Mouse (Mus musculus) bone marrow, adult 2 months (tissue): ENCODE data around the gene Tbc1d22b. TPM values are rescaled to one million over a fixed set of nuclear protein-coding genes. Genes with fewer than 3 reads are reported as not detected.

Experiments
- H3K27ac ChIP-seq: fragments of 200-500 bp; 2 replicates; pipeline ENCODE4 v1.5.1; 2012; ENCODE audit warnings: low read depth, mild to moderate bottlenecking, control low read depth, inconsistent platforms, low read length; ENCODE audit not compliant: control insufficient read depth, poor library complexity, insufficient read depth
- H3K4me1 ChIP-seq: fragments of 200-500 bp; 2 replicates; pipeline ENCODE4 v1.6.1; 2011; ENCODE audit warnings: low read length; ENCODE audit not compliant: control insufficient read depth, insufficient read depth
- H3K4me3 ChIP-seq: fragments of 200-500 bp; replicated peaks from 2 replicates; pipeline ENCODE3; 2011; ENCODE audit warnings: mild to moderate bottlenecking, low read depth, low read length, control low read depth; ENCODE audit not compliant: control insufficient read depth
- CTCF ChIP-seq: fragments of 200-500 bp; IDR thresholded peaks from 2 replicates; pipeline ENCODE4 v1.5.1; 2011; ENCODE audit warnings: low read length, control low read depth; ENCODE audit not compliant: control insufficient read depth, insufficient read depth
- POLR2A ChIP-seq: fragments of 200-500 bp; IDR thresholded peaks from 2 replicates; pipeline ENCODE4 v1.6.1; 2011; ENCODE audit warnings: low read depth, mild to moderate bottlenecking, control low read depth, low read length, borderline replicate concordance; ENCODE audit not compliant: control insufficient read depth
- WGBS: fragments of 180-500 bp; shearing (Covaris S2); methylation state at CpG from one replicate; pipeline ENCODE4 v1.1.7; 2018; 5-methylcytosine and 5-hydroxymethylcytosine counted together
- polyA plus RNA-seq: library from polyadenylated mRNA; stranded (reverse); fragments of >200 nt; gene quantifications from 2 replicates; pipeline ENCODE4 v1.2.4, GENCODE M21; 2011; ENCODE audit warnings: low replicate concordance; ENCODE audit not compliant: missing spikeins, insufficient read depth, insufficient read length

The Tbc1d22b gene
- polyA plus RNA-seq = 4.1 and 9.9 TPM in 2 replicates

DNA sequence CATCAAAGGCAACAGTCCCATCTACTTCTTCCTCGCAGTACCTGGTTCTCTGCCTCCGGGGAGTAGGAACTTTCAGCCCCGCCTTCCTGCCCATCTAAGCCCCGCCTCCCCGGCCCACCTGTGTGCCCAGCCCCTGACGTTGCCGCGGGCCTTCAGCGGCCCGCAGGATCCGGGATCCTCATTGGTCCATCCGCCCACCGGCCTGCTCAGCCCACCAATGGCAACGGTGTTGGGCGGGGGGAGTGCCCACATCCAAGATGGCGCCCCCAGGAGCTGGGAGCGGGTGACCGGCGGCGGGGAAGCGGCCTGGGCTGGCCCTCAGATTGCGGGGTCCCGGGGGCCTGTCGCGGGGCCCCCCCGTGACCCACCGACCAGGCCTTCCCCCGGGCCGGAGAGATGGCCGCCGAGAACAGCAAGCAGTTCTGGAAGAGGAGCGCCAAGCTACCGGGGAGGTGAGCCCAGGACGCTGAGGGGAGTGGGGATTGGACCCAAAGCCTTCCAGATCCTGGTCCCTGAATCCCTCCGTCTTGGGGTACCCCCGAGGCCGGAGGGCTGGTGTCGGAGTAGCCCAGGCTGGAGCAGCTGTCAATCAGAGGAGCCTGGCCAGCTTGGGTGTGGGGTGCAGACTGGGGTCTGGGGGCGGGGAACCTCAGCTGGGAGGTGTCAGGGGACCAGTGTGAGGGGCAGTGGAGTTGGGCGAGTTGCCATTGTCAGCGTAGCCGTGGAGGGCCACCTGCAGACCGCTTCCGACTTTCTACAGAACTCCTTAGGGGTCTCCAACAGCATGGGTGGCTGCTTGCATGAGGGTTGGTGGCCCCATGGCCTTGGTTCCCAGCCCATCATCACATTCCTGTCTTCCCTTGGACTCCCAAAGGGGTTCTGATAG, at the start of gene Tbc1d22b, which contains the start of gene Gm17657:
Tbc1d22b (plus strand) TSS at position 243 of the 886 bp plus-strand sequence.
Gm17657 (minus strand) TSS at position 96 of the 886 bp plus-strand sequence.
- WGBS = 1% methylated on average over 44 of the region's 44 CpGs
- peaks cover 3% of the 10 kb centered on the region; the same call in 1 of the 2 replicates for H3K4me1 ChIP-seq
- H3K27ac ChIP-seq = peak within 1 kb of the TSS; percentile 50; the same call in 1 of the 2 replicates
- H3K4me3 ChIP-seq = peak within 1 kb of the TSS; percentile 71
- TF ChIP-seq POLR2A = peak; percentile 47; the same call in 1 of the 2 replicates
- TF ChIP-seq CTCF = no peak

DNA sequence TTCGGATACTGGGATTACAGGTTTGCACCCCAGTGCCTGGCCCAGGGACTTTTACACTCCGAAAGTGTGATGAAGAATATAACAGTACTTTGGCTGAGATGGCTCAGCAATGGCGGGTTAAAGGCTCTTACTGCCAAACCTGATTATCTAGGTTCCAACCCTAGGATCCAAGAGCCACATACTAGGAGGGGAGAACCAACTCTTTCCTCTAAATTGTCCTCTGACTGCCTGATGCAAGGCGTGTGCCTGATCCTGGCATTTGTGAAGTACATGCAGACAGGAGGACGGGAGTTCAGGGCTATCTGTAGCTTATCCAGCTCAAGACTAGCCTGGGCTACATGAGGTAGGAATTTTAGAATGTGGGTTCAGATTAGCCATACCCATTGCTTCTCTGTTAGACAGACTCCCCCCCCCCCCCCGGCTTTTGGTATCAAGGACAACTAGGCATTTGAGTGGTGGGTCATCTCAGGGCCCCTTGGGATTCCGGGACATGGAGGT, 49.3 kb upstream of the Tbc1d22b start:
- TF ChIP-seq CTCF = no peak
- 28% methylated on average over 7 of the region's 7 CpGs for WGBS
- Histone ChIP-seq H3K27ac (peak overlapping the region; percentile 38; the same call in 1 of the 2 replicates), H3K4me3 (no peak overlapping the region), H3K4me1 (peaks cover 11% of the 10 kb centered on the region)

DNA sequence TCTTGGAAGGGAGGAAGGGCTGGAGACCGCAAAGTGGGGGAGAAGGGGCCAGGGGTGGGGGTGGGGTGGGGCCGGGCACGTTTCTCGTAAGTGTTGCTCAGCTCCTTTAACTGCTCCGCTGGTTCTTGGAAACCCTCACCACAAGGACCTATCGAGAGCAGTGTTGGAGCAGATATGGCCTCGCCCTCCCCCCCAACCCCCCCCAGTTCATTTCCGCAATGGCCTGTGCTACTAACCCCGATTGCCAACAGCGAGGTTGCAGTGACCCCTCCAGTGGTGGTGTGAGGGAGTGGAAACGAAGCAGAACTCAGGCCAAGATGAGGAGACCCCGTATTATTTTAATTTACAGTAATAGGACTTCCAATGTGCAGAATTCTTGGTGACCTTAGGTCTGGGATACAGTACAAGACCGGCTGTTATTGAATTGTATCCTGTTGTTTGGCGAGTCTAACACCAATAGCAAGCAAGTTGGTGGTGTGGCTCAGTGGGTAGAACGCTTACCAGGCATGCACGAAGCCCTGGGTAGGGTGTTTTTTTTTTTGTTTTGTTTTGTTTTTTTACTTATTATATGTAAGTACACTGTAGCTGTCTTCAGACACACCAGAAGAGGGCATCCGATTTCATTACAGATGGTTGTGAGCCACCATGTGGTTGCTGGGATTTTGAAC, 48.6 kb upstream of the Tbc1d22b start:
- Histone ChIP-seq H3K4me3 (no peak overlapping the region), H3K27ac (peak overlapping the region; percentile 38; the same call in 1 of the 2 replicates), H3K4me1 (peaks cover 11% of the 10 kb centered on the region)
- TF ChIP-seq CTCF = peak; percentile 39; the same call in 1 of the 2 replicates
- TF ChIP-seq POLR2A = no peak
- WGBS = 8% methylated on average over 17 of the region's 17 CpGs

DNA sequence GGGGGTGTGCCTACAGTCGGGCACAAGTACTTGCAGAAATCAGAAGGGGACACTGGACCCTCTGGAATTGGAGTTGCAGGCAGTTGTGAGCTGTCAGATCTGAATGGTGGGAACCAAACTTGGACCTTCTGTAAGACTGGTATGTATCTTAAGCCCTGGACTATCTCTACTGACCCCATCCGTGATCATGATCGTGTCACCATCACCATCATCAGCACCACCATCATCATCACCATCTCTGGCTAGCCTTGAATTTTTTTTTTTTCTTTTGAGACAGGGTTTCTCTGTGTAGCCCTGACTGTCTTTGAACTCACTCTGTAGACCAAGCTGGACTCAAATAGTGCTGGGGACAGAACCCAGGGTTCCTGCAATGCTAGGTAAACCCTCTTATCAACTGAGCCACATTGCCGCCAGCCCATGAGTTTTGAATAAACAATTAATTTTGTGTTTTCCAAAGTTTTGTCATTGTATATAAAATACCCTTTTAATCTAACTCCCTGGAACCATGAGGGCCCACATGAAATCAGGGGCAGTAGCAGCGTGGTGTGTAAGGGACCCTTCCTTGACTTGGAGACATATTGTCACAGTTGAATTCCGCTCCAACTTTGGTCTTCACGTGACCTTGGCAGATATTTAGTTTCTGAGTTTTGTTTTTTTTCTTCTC, 47.4 kb upstream of the Tbc1d22b start:
- Histone ChIP-seq H3K4me1 (peaks cover 9% of the 10 kb centered on the region), H3K27ac (peak overlapping the region; percentile 71), H3K4me3 (no peak overlapping the region)
- 50% methylated on average over 7 of the region's 7 CpGs for WGBS
- TF ChIP-seq POLR2A = no peak
- TF ChIP-seq CTCF = no peak

DNA sequence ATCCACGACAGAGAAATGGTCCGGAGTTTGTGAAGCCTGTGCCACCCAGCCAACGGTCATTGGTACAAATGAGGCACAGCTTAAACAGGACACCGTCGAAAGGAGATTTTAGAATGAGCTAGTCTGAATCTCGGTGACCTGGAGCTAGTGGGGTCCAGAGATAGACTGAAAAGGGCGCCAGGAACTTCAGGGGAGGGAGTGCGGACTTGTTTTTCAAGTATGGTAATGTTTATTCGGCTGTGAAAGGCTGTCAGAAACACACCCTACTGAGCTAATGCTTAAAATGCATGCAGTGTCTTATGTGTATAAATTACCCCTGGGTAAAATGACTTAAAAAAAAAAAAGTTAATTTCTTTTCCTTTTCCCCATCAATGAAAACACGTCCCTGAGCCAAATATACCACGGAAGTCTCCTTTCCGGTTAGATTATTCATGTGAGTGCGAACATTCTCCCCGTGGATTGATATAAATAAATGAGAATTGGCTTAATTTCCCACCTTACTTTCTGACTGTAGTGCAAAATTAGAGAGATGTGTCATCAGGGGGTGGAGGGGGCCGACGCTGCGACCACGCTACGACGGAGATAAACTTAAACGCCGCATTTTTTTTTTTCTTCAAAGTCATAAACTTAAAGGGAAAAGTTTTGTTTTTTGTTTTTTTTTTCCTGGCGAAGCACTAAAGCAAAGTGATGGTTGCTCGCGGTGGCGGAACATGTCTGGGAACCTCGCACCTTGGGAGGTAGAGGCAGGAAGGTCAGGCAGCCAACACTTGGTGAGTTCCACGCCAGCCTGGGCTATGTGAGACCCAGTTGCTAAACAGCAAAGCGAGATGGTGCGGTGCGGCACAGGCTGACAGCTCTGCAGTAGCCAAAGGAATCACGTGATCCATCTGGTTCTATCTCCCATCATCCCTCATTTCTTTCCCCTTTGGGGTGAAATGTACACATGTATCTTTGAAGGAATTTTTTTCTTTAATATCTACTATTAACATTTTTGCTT, 46.6 kb upstream of the Tbc1d22b start:
- peaks cover 8% of the 10 kb centered on the region for H3K4me1 ChIP-seq
- 6% methylated on average over 32 of the region's 32 CpGs for WGBS
- H3K4me3 ChIP-seq = peak overlapping the region; percentile 73
- TF ChIP-seq CTCF (no peak), POLR2A (no peak; the same call in 1 of the 2 replicates)
- H3K27ac ChIP-seq = peak overlapping the region; percentile 71

DNA sequence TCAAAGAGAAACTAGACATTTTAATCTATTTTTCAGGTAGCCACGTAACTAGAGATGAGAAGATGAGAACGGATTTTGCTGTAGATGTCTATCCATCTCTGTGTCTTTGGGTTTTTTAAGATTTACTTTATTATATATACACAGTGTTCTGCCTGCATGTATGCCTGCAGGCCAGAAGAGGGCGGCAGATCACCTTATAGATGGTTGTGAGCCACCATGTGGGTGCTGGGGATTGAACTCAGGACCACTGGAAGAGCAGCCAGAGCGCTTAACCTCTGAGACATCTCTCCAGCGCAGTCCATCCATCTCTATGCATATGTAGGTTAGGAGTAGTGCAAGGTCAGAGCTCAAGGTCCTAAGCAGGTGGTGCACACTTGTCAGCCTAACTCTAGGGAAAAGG, 45.9 kb upstream of the Tbc1d22b start:
- H3K4me3 ChIP-seq = no peak overlapping the region
- TF ChIP-seq POLR2A (no peak), CTCF (peak; percentile 24; the same call in 1 of the 2 replicates)
- no peak overlapping the region for H3K27ac ChIP-seq
- H3K4me1 ChIP-seq = peaks cover 8% of the 10 kb centered on the region
- WGBS = 87% methylated on average over 5 of the region's 5 CpGs
